Mouse (Mus musculus): ENCODE results near the gene Pla2g4d.

DNA sequence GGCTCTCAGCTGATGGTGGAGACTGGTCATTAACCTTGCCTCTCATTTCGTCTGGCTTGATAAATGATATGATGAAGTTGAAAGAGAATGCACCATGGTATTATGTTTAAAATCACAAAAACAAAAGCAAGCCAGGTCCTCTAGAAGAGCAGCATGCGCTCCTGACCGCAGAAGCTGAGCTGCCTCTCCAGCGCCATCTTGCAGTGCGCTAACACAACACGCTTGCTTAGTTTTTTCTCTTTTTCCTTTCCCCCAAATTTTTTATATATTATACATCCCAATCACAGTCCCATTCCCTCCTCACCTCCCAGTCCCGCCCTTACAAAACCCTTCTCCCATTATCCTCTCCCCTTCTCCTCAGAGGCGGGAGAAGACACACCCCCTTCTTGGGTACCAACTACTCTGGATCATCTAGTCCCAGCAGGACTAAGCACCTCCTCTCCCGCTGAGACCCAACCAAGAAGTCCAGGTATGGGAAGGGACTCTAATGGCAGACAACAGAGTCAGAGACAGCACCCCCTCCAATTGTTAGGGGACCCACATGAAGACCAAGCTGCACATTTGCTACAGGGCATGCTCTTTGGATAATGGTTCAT lies 43.5 kb downstream of the Pla2g4d start:
- no peak for TF ChIP-seq POLR2AphosphoS2 (IDR thresholded peaks at IDR 0.05; ENCODE audit: insufficient read length, low read depth)
- no peak for TF ChIP-seq TCF12 (IDR thresholded peaks at IDR 0.05; ENCODE audit: insufficient read depth, poor library complexity, severe bottlenecking)
- no peak for TF ChIP-seq E2F4 (IDR thresholded peaks at IDR 0.05; ENCODE audit: insufficient read depth)

Data from myocyte (in vitro differentiated cells).